Mouse (Mus musculus) megakaryocyte, embryonic 14.5 days (primary cell): ENCODE data around the gene Rbm43. TPM values are rescaled to one million over a fixed set of nuclear protein-coding genes. Genes with fewer than 3 reads are reported as not detected.
A peak's percentile ranks its signal among the peaks of the same experiment; 100 is the strongest.

ENCODE experiments used
- H3K27me3 ChIP-seq: replicated peaks from 2 replicates; pipeline ENCODE3; 2012; ENCODE audit warnings: inconsistent platforms
- H3K36me3 ChIP-seq: replicated peaks from 2 replicates; pipeline ENCODE3; 2012; ENCODE audit warnings: low read length, inconsistent platforms, mixed read lengths
- H3K4me1 ChIP-seq: 2 replicates; pipeline ENCODE4 v1.6.1; 2012; ENCODE audit warnings: inconsistent platforms
- H3K4me3 ChIP-seq: replicated peaks from 2 replicates; pipeline ENCODE3; 2012; ENCODE audit warnings: moderate library complexity, mild to moderate bottlenecking, inconsistent platforms
- H3K9me3 ChIP-seq: 2 replicates; pipeline ENCODE4 v1.6.1; 2012; ENCODE audit warnings: inconsistent platforms
- FLI1 ChIP-seq: IDR thresholded peaks from 2 replicates; pipeline ENCODE4 v1.6.1; 2012; ENCODE audit warnings: low read length, inconsistent platforms, mixed read lengths
- GATA1 ChIP-seq: IDR thresholded peaks from 3 replicates; pipeline ENCODE4 v1.6.1; 2012; ENCODE audit warnings: mixed read lengths, low read length, inconsistent platforms, borderline replicate concordance
- polyA plus RNA-seq: library from polyadenylated mRNA; stranded (reverse); fragments of >175 nt; gene quantifications from 2 replicates; pipeline ENCODE4 v1.2.3, GENCODE M21; 2012; ENCODE audit warnings: low replicate concordance; ENCODE audit not compliant: insufficient read depth

Rbm43 gene
- polyA plus RNA-seq, 1 experiment: 7.5 TPM

GRCm38 (mm10) chr2:51950876-51951275 lies 15.9 kb upstream of the Rbm43 start:
- Histone ChIP-seq H3K4me1 (no peaks in the 10 kb centered on the region), H3K9me3 (no peaks in the 10 kb centered on the region), H3K4me3 (no peak overlapping the region), H3K27me3 (no peaks in the 10 kb centered on the region), H3K36me3 (peaks cover 11% of the 10 kb centered on the region)
- TF ChIP-seq FLI1: no peak
- no peak for TF ChIP-seq GATA1

- TF ChIP-seq GATA1 (no peak), FLI1 (no peak)
- Histone ChIP-seq H3K9me3 (peaks cover 3% of the 10 kb centered on the region; the same call in 1 of the 2 replicates), H3K36me3 (peaks cover 11% of the 10 kb centered on the region), H3K4me3 (no peak overlapping the region), H3K27me3 (no peaks in the 10 kb centered on the region), H3K4me1 (no peaks in the 10 kb centered on the region)
Measured at GRCm38 (mm10) chr2:51948105-51948830, 13.3 kb upstream of the Rbm43 start.

- H3K4me3 ChIP-seq: no peak overlapping the region
Measured at GRCm38 (mm10) chr2:51945812-51946211, 10.8 kb upstream of the Rbm43 start.

GRCm38 (mm10) chr2:51941832-51942231 lies 6.9 kb upstream of the Rbm43 start:
- Histone ChIP-seq H3K9me3 (peaks cover 3% of the 10 kb centered on the region; the same call in 1 of the 2 replicates), H3K4me1 (peaks cover 12% of the 10 kb centered on the region), H3K4me3 (no peak overlapping the region), H3K27me3 (no peaks in the 10 kb centered on the region), H3K36me3 (peaks cover 2% of the 10 kb centered on the region)
- TF ChIP-seq GATA1: no peak
- TF ChIP-seq FLI1: no peak

More at GRCm38 (mm10) chr2:51945812-51946211, 10.8 kb upstream of the Rbm43 start:
- H3K36me3 ChIP-seq: peaks cover 11% of the 10 kb centered on the region
- H3K4me1 ChIP-seq: no peaks in the 10 kb centered on the region
- TF ChIP-seq GATA1 (no peak), FLI1 (no peak)
- H3K27me3 ChIP-seq: no peaks in the 10 kb centered on the region
- peaks cover 3% of the 10 kb centered on the region; the same call in 1 of the 2 replicates for H3K9me3 ChIP-seq

GRCm38 (mm10) chr2:51938750-51939149 lies 3.8 kb upstream of the Rbm43 start:
- H3K36me3 ChIP-seq: peaks cover 2% of the 10 kb centered on the region
- no peaks in the 10 kb centered on the region for H3K27me3 ChIP-seq
- TF ChIP-seq FLI1 (no peak), GATA1 (no peak)
- H3K9me3 ChIP-seq: peaks cover 3% of the 10 kb centered on the region; the same call in 1 of the 2 replicates
- H3K4me3 ChIP-seq: no peak overlapping the region
- peaks cover 30% of the 10 kb centered on the region for H3K4me1 ChIP-seq

GRCm38 (mm10) chr2:51937004-51937403 lies 2.0 kb upstream of the Rbm43 start:
- Histone ChIP-seq H3K4me3 (no peak overlapping the region), H3K36me3 (peaks cover 10% of the 10 kb centered on the region), H3K4me1 (peaks cover 45% of the 10 kb centered on the region), H3K9me3 (no peaks in the 10 kb centered on the region), H3K27me3 (no peaks in the 10 kb centered on the region)
- TF ChIP-seq FLI1 (no peak), GATA1 (no peak)

GRCm38 (mm10) chr2:51936585-51936984 lies 1.6 kb upstream of the Rbm43 start:
- Histone ChIP-seq H3K36me3 (peaks cover 13% of the 10 kb centered on the region), H3K4me1 (peaks cover 48% of the 10 kb centered on the region), H3K9me3 (no peaks in the 10 kb centered on the region), H3K4me3 (no peak overlapping the region), H3K27me3 (no peaks in the 10 kb centered on the region)
- no peak for TF ChIP-seq GATA1
- no peak for TF ChIP-seq FLI1

GRCm38 (mm10) chr2:51935921-51936320 lies 958 bp upstream of the Rbm43 start:
- Histone ChIP-seq H3K4me3 (peak overlapping the region; percentile 91), H3K9me3 (no peaks in the 10 kb centered on the region), H3K27me3 (no peaks in the 10 kb centered on the region), H3K36me3 (peaks cover 20% of the 10 kb centered on the region), H3K4me1 (peaks cover 53% of the 10 kb centered on the region)
- no peak for TF ChIP-seq FLI1
- TF ChIP-seq GATA1: no peak

- peak overlapping the region; percentile 91 for H3K4me3 ChIP-seq
- H3K36me3 ChIP-seq: peaks cover 43% of the 10 kb centered on the region
- H3K9me3 ChIP-seq: no peaks in the 10 kb centered on the region
- TF ChIP-seq GATA1 (no peak; the same call in 2 of the 3 replicates), FLI1 (no peak)
- peaks cover 57% of the 10 kb centered on the region for H3K4me1 ChIP-seq
- no peaks in the 10 kb centered on the region for H3K27me3 ChIP-seq
Measured at GRCm38 (mm10) chr2:51933341-51934134, 1.4 kb downstream of the Rbm43 start.

GRCm38 (mm10) chr2:51931241-51931640 lies 3.7 kb downstream of the Rbm43 start:
- no peak for TF ChIP-seq GATA1
- no peak for TF ChIP-seq FLI1
- no peaks in the 10 kb centered on the region for H3K9me3 ChIP-seq
- no peak overlapping the region for H3K4me3 ChIP-seq
- H3K4me1 ChIP-seq: peaks cover 44% of the 10 kb centered on the region
- no peaks in the 10 kb centered on the region for H3K27me3 ChIP-seq
- peaks cover 63% of the 10 kb centered on the region for H3K36me3 ChIP-seq
